7 mouse cellular contexts compared by ENCODE assay signal in genomic region chr3:68492513-68492912, GRCm38 (mm10).
A peak's percentile ranks its signal among the peaks of the same experiment; 100 is the strongest.
DNase-seq lines count a peak whose midpoint lies in the region; ATAC-seq and TF ChIP-seq lines count a peak whose summit lies in the region.

No protein-coding gene starts in this region.

- H3K36me3 ChIP-seq in forebrain, postnatal 0 days (ENCODE audit: insufficient read depth), result no peaks in the 10 kb centered on the region
- no peaks in the 10 kb centered on the region for H3K36me3 ChIP-seq in lung, embryonic 16.5 days (ENCODE audit: control insufficient read depth, insufficient read depth, low read length)

- H3K27me3 ChIP-seq in forebrain, postnatal 0 days (ENCODE audit: insufficient read depth, low read length), result no peaks in the 10 kb centered on the region
- no peaks in the 10 kb centered on the region for H3K27me3 ChIP-seq in lung, embryonic 16.5 days (ENCODE audit: control insufficient read depth, insufficient read depth, low read depth, low read length)

- WGBS in forebrain, postnatal 0 days, result 35% methylated on average over 3 of the region's 3 CpGs
- 19% methylated on average over 3 of the region's 3 CpGs for WGBS in lung, embryonic 16.5 days

- no peak overlapping the region for H3K27ac ChIP-seq in forebrain, postnatal 0 days (ENCODE audit: low read depth, low read length)
- H3K27ac ChIP-seq in lung, embryonic 16.5 days (ENCODE audit: low read length), result peak overlapping the region; percentile 99

- peak; percentile 98 for DNase-seq in ZHBTc4 (ENCODE audit: low read depth, low spot score)
- DNase-seq in forebrain, postnatal 0 days, result no peak
- DNase-seq in kidney, adult 11 months, result peak; percentile 63
- no peak for DNase-seq in right cerebral cortex, postnatal 14 days
- no peak for DNase-seq in layer of hippocampus, adult 8-10 months (ENCODE audit: low spot score in 2 of 2)
- no peak for DNase-seq in ovary, postnatal 14 days (ENCODE audit: low spot score)

- H3K9me3 ChIP-seq in forebrain, postnatal 0 days (ENCODE audit: low read length), result no peaks in the 10 kb centered on the region
- H3K9me3 ChIP-seq in lung, embryonic 16.5 days (ENCODE audit: control insufficient read depth, low read length), result no peaks in the 10 kb centered on the region

- peak overlapping the region; percentile 99 for H3K4me2 ChIP-seq in forebrain, postnatal 0 days (ENCODE audit: low read depth)
- H3K4me2 ChIP-seq in lung, embryonic 16.5 days (ENCODE audit: low read depth, low read length), result peak overlapping the region; percentile 95

- no peak overlapping the region for H3K4me3 ChIP-seq in forebrain, postnatal 0 days (ENCODE audit: low read depth, low read length)
- peak overlapping the region; percentile 88 for H3K4me3 ChIP-seq in lung, embryonic 16.5 days (ENCODE audit: low read length)

- no peak for ATAC-seq in forebrain, postnatal 0 days
- ATAC-seq in lung, embryonic 16.5 days (ENCODE audit: low read depth), result peak; percentile 52

- 0 out of 2 replicates have a peak, but pooled peaks cover 3% of the 10 kb centered on the region for H3K4me1 ChIP-seq in forebrain, postnatal 0 days (ENCODE audit: insufficient read depth)
- H3K4me1 ChIP-seq in lung, embryonic 16.5 days (replicated peaks; ENCODE audit: control insufficient read depth, insufficient read depth, low read length), result peaks cover 35% of the 10 kb centered on the region; the same call in 1 of the 2 replicates

- no peak for TF ChIP-seq CTCF in forebrain, postnatal 0 days (IDR thresholded peaks at IDR 0.05; ENCODE audit: low read depth)

- no peak overlapping the region for H3K9ac ChIP-seq in forebrain, postnatal 0 days
- H3K9ac ChIP-seq in lung, embryonic 16.5 days (ENCODE audit: low read length), result peak overlapping the region; percentile 94

Comparison
In these comparisons a context has a peak if more than half of its experiments do, and no peak if none do; other contexts are left out.
1. DNase-seq: peak in ZHBTc4 (single experiment) and kidney, adult 11 months (single experiment); none in forebrain, postnatal 0 days (single experiment), right cerebral cortex, postnatal 14 days (single experiment), layer of hippocampus, adult 8-10 months (0 of 2) and ovary, postnatal 14 days (single experiment).